Mouse (Mus musculus): ENCODE measurements at regions not wholly inside any gene's neighbourhood (a gene's known extent, or its start where the extent isn't known, plus 50 kb on each side); places are given as distances from the start of the nearest gene placed in this dataset.

- DNase-seq: no peak
These were observed 140.1 kb downstream of the Ppp4r2 start for GRCm38 (mm10) chr6:100973366-100974090.

- no peak for DNase-seq
These were observed 141.3 kb downstream of the Ppp4r2 start for GRCm38 (mm10) chr6:100974716-100975115.

- DNase-seq: peak; percentile 6
These were observed 142.4 kb downstream of the Ppp4r2 start for GRCm38 (mm10) chr6:100975835-100976234.

GRCm38 (mm10) chr6:100977201-100977691 is 143.8 kb downstream of the Ppp4r2 start:
- DNase-seq: no peak

GRCm38 (mm10) chr6:100978113-100978512 is 144.7 kb downstream of the Ppp4r2 start:
- DNase-seq: no peak

GRCm38 (mm10) chr6:100978727-100979460 is 145.5 kb downstream of the Ppp4r2 start:
- no peak for DNase-seq

GRCm38 (mm10) chr6:100980156-100980555 is 146.7 kb downstream of the Ppp4r2 start:
- no peak for DNase-seq

GRCm38 (mm10) chr6:100984861-100985260 is 151.4 kb downstream of the Ppp4r2 start:
- DNase-seq: no peak

- DNase-seq: no peak
These were observed 152.0 kb downstream of the Ppp4r2 start for GRCm38 (mm10) chr6:100985334-100985937.

GRCm38 (mm10) chr6:100988521-100988920 is 155.1 kb downstream of the Ppp4r2 start:
- no peak for DNase-seq

- no peak for DNase-seq
These were observed 160.0 kb downstream of the Ppp4r2 start for GRCm38 (mm10) chr6:100993421-100993820.

- DNase-seq: no peak
These were observed 162.6 kb downstream of the Ppp4r2 start for GRCm38 (mm10) chr6:100995874-100996560.

GRCm38 (mm10) chr6:100998285-100998684 is 164.9 kb downstream of the Ppp4r2 start:
- no peak for DNase-seq

- DNase-seq: no peak
These were observed 170.5 kb downstream of the Ppp4r2 start for GRCm38 (mm10) chr6:101003901-101004300.

GRCm38 (mm10) chr6:101021650-101022049 is 188.2 kb downstream of the Ppp4r2 start:
- DNase-seq: no peak

GRCm38 (mm10) chr6:101025816-101026215 is 192.4 kb downstream of the Ppp4r2 start:
- DNase-seq: no peak

- no peak for DNase-seq
These were observed 194.0 kb downstream of the Ppp4r2 start for GRCm38 (mm10) chr6:101027462-101027861.

GRCm38 (mm10) chr6:101029436-101029835 is 196.0 kb downstream of the Ppp4r2 start:
- no peak for DNase-seq

GRCm38 (mm10) chr6:101030451-101031125 is 197.2 kb downstream of the Ppp4r2 start:
- no peak for DNase-seq

GRCm38 (mm10) chr6:101046755-101047154 is 213.3 kb downstream of the Ppp4r2 start:
- peak; percentile 30 for DNase-seq

- DNase-seq: no peak
These were observed 213.8 kb downstream of the Ppp4r2 start for GRCm38 (mm10) chr6:101047195-101047594.

GRCm38 (mm10) chr6:101048431-101048830 is 215.0 kb downstream of the Ppp4r2 start:
- no peak for DNase-seq
